Mouse (Mus musculus) erythroblast, embryonic 14.5 days (primary cell): ENCODE measurements around the gene Gm28048. TPM values are rescaled to one million over a fixed set of nuclear protein-coding genes. Genes with fewer than 3 reads are reported as not detected.

Source experiments
- H3K27me3 ChIP-seq: 2 replicates; pipeline ENCODE4 v1.6.1; 2012; ENCODE audit warnings: inconsistent platforms; ENCODE audit not compliant: control insufficient read depth
- H3K36me3 ChIP-seq: 2 replicates; pipeline ENCODE4 v1.6.1; 2012; ENCODE audit warnings: mild to moderate bottlenecking, inconsistent platforms; ENCODE audit not compliant: control insufficient read depth
- H3K4me1 ChIP-seq: 2 replicates; pipeline ENCODE4 v1.6.1; 2012; ENCODE audit warnings: inconsistent platforms; ENCODE audit not compliant: control insufficient read depth
- H3K4me3 ChIP-seq: replicated peaks from 2 replicates; pipeline ENCODE3; 2012; ENCODE audit warnings: moderate library complexity, mild to moderate bottlenecking, inconsistent platforms
- H3K9me3 ChIP-seq: 2 replicates; pipeline ENCODE4 v1.6.1; 2012; ENCODE audit warnings: low read length, inconsistent platforms, mixed read lengths; ENCODE audit not compliant: control insufficient read depth
- GATA1 ChIP-seq: IDR thresholded peaks from 2 replicates; pipeline ENCODE4 v1.6.1; 2012; ENCODE audit warnings: low read length, inconsistent platforms, mixed read lengths
- TAL1 ChIP-seq: IDR thresholded peaks from 3 replicates; pipeline ENCODE4 v1.6.1; 2012; ENCODE audit warnings: low read length, inconsistent platforms, mixed read lengths
- polyA plus RNA-seq: library from polyadenylated mRNA; stranded (reverse); fragments of >175 nt; gene quantifications from 2 replicates; pipeline ENCODE4 v1.2.3, GENCODE M21; 2012

Gene Gm28048
- polyA plus RNA-seq, 1 experiment, result not detected

- Histone ChIP-seq H3K9me3 (no peaks in the 10 kb centered on the region), H3K4me3 (no peak overlapping the region), H3K27me3 (no peaks in the 10 kb centered on the region), H3K4me1 (peaks cover 13% of the 10 kb centered on the region), H3K36me3 (no peaks in the 10 kb centered on the region)
- TF ChIP-seq GATA1, result no peak
- no peak for TF ChIP-seq TAL1
These were observed 70.1 kb downstream of the Gm28048 start for GRCm38 (mm10) chr11:22911831-22912230.

- Histone ChIP-seq H3K9me3 (no peaks in the 10 kb centered on the region), H3K27me3 (no peaks in the 10 kb centered on the region), H3K4me3 (no peak overlapping the region), H3K36me3 (no peaks in the 10 kb centered on the region), H3K4me1 (peaks cover 10% of the 10 kb centered on the region)
- no peak for TF ChIP-seq GATA1
- no peak for TF ChIP-seq TAL1
These were observed 75.4 kb downstream of the Gm28048 start for GRCm38 (mm10) chr11:22906453-22906865.

- TF ChIP-seq GATA1 (no peak), TAL1 (no peak)
- Histone ChIP-seq H3K9me3 (no peaks in the 10 kb centered on the region), H3K27me3 (no peaks in the 10 kb centered on the region), H3K36me3 (peaks cover 7% of the 10 kb centered on the region), H3K4me1 (peaks cover 14% of the 10 kb centered on the region), H3K4me3 (no peak overlapping the region)
These were observed 79.0 kb downstream of the Gm28048 start for GRCm38 (mm10) chr11:22902923-22903322.

- TF ChIP-seq GATA1 (no peak), TAL1 (no peak)
- Histone ChIP-seq H3K4me3 (no peak overlapping the region), H3K9me3 (no peaks in the 10 kb centered on the region), H3K27me3 (no peaks in the 10 kb centered on the region), H3K4me1 (peaks cover 8% of the 10 kb centered on the region), H3K36me3 (peaks cover 7% of the 10 kb centered on the region)
These were observed 81.8 kb downstream of the Gm28048 start for GRCm38 (mm10) chr11:22900041-22900440.

GRCm38 (mm10) chr11:22897642-22898041 lies 84.2 kb downstream of the Gm28048 start:
- H3K4me1 ChIP-seq, result peaks cover 4% of the 10 kb centered on the region

GRCm38 (mm10) chr11:22897127-22897526 lies 84.8 kb downstream of the Gm28048 start:
- H3K4me1 ChIP-seq, result peaks cover 4% of the 10 kb centered on the region

More at GRCm38 (mm10) chr11:22897642-22898041, 84.2 kb downstream of the Gm28048 start:
- H3K36me3 ChIP-seq, result peaks cover 7% of the 10 kb centered on the region
- H3K27me3 ChIP-seq, result no peaks in the 10 kb centered on the region
- TF ChIP-seq GATA1, result no peak
- H3K9me3 ChIP-seq, result no peaks in the 10 kb centered on the region
- H3K4me3 ChIP-seq, result no peak overlapping the region

GRCm38 (mm10) chr11:22893075-22893474 lies 88.8 kb downstream of the Gm28048 start:
- no peaks in the 10 kb centered on the region; the same call in 1 of the 2 replicates for H3K36me3 ChIP-seq
- no peak overlapping the region for H3K4me3 ChIP-seq
- H3K9me3 ChIP-seq, result no peaks in the 10 kb centered on the region
- TF ChIP-seq GATA1 (no peak), TAL1 (no peak)
- H3K27me3 ChIP-seq, result no peaks in the 10 kb centered on the region
- no peaks in the 10 kb centered on the region for H3K4me1 ChIP-seq

More at GRCm38 (mm10) chr11:22897127-22897526, 84.8 kb downstream of the Gm28048 start:
- no peak for TF ChIP-seq TAL1
- TF ChIP-seq GATA1, result no peak
- H3K4me3 ChIP-seq, result no peak overlapping the region
- no peaks in the 10 kb centered on the region for H3K9me3 ChIP-seq
- peaks cover 7% of the 10 kb centered on the region for H3K36me3 ChIP-seq
- H3K27me3 ChIP-seq, result no peaks in the 10 kb centered on the region

GRCm38 (mm10) chr11:22892466-22892865 lies 89.4 kb downstream of the Gm28048 start:
- Histone ChIP-seq H3K4me1 (no peaks in the 10 kb centered on the region), H3K9me3 (no peaks in the 10 kb centered on the region), H3K27me3 (no peaks in the 10 kb centered on the region), H3K36me3 (no peaks in the 10 kb centered on the region), H3K4me3 (no peak overlapping the region)
- TF ChIP-seq TAL1, result no peak
- no peak for TF ChIP-seq GATA1

- TF ChIP-seq GATA1, result no peak
- no peak for TF ChIP-seq TAL1
- no peak overlapping the region for H3K4me3 ChIP-seq
These were observed 90.0 kb downstream of the Gm28048 start for GRCm38 (mm10) chr11:22891876-22892275.

GRCm38 (mm10) chr11:22891242-22891641 lies 90.6 kb downstream of the Gm28048 start:
- Histone ChIP-seq H3K9me3 (no peaks in the 10 kb centered on the region), H3K4me3 (no peak overlapping the region), H3K36me3 (no peaks in the 10 kb centered on the region), H3K4me1 (no peaks in the 10 kb centered on the region), H3K27me3 (no peaks in the 10 kb centered on the region)
- no peak for TF ChIP-seq GATA1
- no peak for TF ChIP-seq TAL1

More at GRCm38 (mm10) chr11:22891876-22892275, 90.0 kb downstream of the Gm28048 start:
- Histone ChIP-seq H3K27me3 (no peaks in the 10 kb centered on the region), H3K4me1 (no peaks in the 10 kb centered on the region), H3K36me3 (no peaks in the 10 kb centered on the region), H3K9me3 (no peaks in the 10 kb centered on the region)
